Mouse (Mus musculus) neural tube, postnatal 0 days (tissue): ENCODE data around the gene Cyp2b13. TPM values are rescaled to one million over a fixed set of nuclear protein-coding genes. Genes with fewer than 3 reads are reported as not detected.

Experiments used
- polyA plus RNA-seq: library from polyadenylated mRNA; unstranded; fragments of >200 nt; fragmentation: Nextera tagmentation; extraction: Ambion mirVana; gene quantifications from 2 replicates; pipeline ENCODE4 v1.2.1, GENCODE M21; 2015

Cyp2b13 gene
- not detected in 2 replicates for polyA plus RNA-seq

GRCm38 (mm10) chr7:26061197-26061596 is at the start of gene Cyp2b13:
Gene Cyp2b13 (plus strand): TSS chr7:26061497.

Other genes starting within 250 kb of the Cyp2b13 start
- gene Cyp2s1, start 244.6 kb upstream of the Cyp2b13 start, polyA plus RNA-seq: 2.8 and 3.1 TPM in 2 replicates
- not detected in 2 replicates for gene Cyp2b10, start 163.9 kb upstream of the Cyp2b13 start, polyA plus RNA-seq
- gene Cyp2b9, start 111.9 kb downstream of the Cyp2b13 start, polyA plus RNA-seq: not detected in 2 replicates
- gene Vmn1r184, start 198.8 kb downstream of the Cyp2b13 start, polyA plus RNA-seq: not detected in 2 replicates
- gene Cyp2a4, start 245.7 kb downstream of the Cyp2b13 start, polyA plus RNA-seq: not detected in 2 replicates